Mouse (Mus musculus) CH12.LX (cell line): ENCODE data around the gene Mrgprf. TPM values are rescaled to one million over a fixed set of nuclear protein-coding genes. Genes with fewer than 3 reads are reported as not detected.

ENCODE experiments used
- DNase-seq: peaks from one replicate; pipeline ENCODE4 v3.0.0-alpha.2; 2013; ENCODE audit errors: extremely low read depth
- H3K27ac ChIP-seq: 2 replicates; pipeline ENCODE4 v1.5.1; 2012; ENCODE audit warnings: low read depth, mild to moderate bottlenecking, control low read depth, moderate library complexity; ENCODE audit not compliant: insufficient read depth
- H3K27me3 ChIP-seq: replicated peaks from 2 replicates; pipeline ENCODE3; 2012; ENCODE audit warnings: inconsistent platforms
- H3K36me3 ChIP-seq, 2 experiments: replicated peaks in 1 of 2; 2 replicates each; pipeline versions ENCODE3 to v1.6.1; 2012; ENCODE audit warnings: inconsistent platforms in 1 of 2, low read length in 1 of 2, mild to moderate bottlenecking in 1 of 2, mixed read lengths in 1 of 2, moderate library complexity in 1 of 2; ENCODE audit not compliant: control insufficient read depth in 1 of 2, insufficient read depth in 1 of 2
- H3K4me1 ChIP-seq, 2 experiments: 2 replicates each; pipeline ENCODE4 v1.6.1; 2012; ENCODE audit warnings: inconsistent platforms in 1 of 2, moderate library complexity in 1 of 2; ENCODE audit not compliant: insufficient read depth in 2 of 2, control insufficient read depth in 1 of 2
- H3K4me2 ChIP-seq: 2 replicates; pipeline ENCODE4 v1.6.1; 2012; ENCODE audit warnings: low read depth, mild to moderate bottlenecking, control low read depth; ENCODE audit not compliant: poor library complexity, insufficient read depth, severe bottlenecking
- H3K4me3 ChIP-seq, 3 experiments: fragments of 150-350 bp in 1 of 3; sonication (generic) in 1 of 3; replicated peaks in 1 of 3; 2 replicates each; pipeline versions ENCODE3 to v1.5.1; 2011 to 2012; ENCODE audit warnings: low read depth in 2 of 3, low read length in 2 of 3, mild to moderate bottlenecking in 2 of 3, moderate library complexity in 2 of 3, control low read depth in 1 of 3, improper control_type of control experiment in 1 of 3, inconsistent platforms in 1 of 3, mixed read lengths in 1 of 3; ENCODE audit not compliant: poor library complexity in 1 of 3
- H3K79me2 ChIP-seq: replicated peaks from 2 replicates; pipeline ENCODE4 v1.6.1; 2012; ENCODE audit warnings: mild to moderate bottlenecking, moderate library complexity; ENCODE audit not compliant: control insufficient read depth, poor library complexity, insufficient read depth, severe bottlenecking; ENCODE audit errors: extremely low read depth
- H3K9ac ChIP-seq: 2 replicates; pipeline ENCODE4 v1.6.1; 2012; ENCODE audit warnings: low read depth, mild to moderate bottlenecking, control low read depth, moderate library complexity; ENCODE audit not compliant: insufficient read depth
- H3K9me3 ChIP-seq: replicated peaks from 2 replicates; pipeline ENCODE3; 2012; ENCODE audit warnings: low read length, inconsistent platforms, mixed read lengths
- BHLHE40 ChIP-seq: IDR thresholded peaks from 2 replicates; pipeline ENCODE4 v1.6.1; 2011; ENCODE audit warnings: mild to moderate bottlenecking, low read depth, low read length, improper control_type of control experiment
- CHD1 ChIP-seq: IDR thresholded peaks from 2 replicates; pipeline ENCODE4 v1.6.1; 2012; ENCODE audit warnings: low read depth, low read length, improper control_type of control experiment, inconsistent platforms
- CTCF ChIP-seq, 2 experiments: IDR thresholded peaks in 1 of 2; conservative IDR thresholded peaks in 1 of 2; 2 replicates each; pipeline ENCODE4 v1.5.1; 2011 to 2012; ENCODE audit warnings: low read depth in 2 of 2, low read length in 2 of 2, improper control_type of control experiment in 1 of 2, inconsistent platforms in 1 of 2, mild to moderate bottlenecking in 1 of 2, moderate library complexity in 1 of 2
- GABPA ChIP-seq: IDR thresholded peaks from 2 replicates; pipeline ENCODE4 v1.6.1; 2012; ENCODE audit warnings: low read depth, low read length, improper control_type of control experiment, inconsistent platforms; ENCODE audit not compliant: insufficient replicate concordance
- JUN ChIP-seq: IDR thresholded peaks from 2 replicates; pipeline ENCODE4 v1.6.1; 2011; ENCODE audit warnings: low read depth, mild to moderate bottlenecking, low read length, improper control_type of control experiment, moderate library complexity; ENCODE audit not compliant: insufficient read depth
- JUND ChIP-seq: conservative IDR thresholded peaks from 2 replicates; pipeline ENCODE4 v1.6.1; 2011; ENCODE audit warnings: low read depth, low read length, improper control_type of control experiment
- KAT2A ChIP-seq: IDR thresholded peaks from 2 replicates; pipeline ENCODE4 v1.6.1; 2012; ENCODE audit warnings: low read length, improper control_type of control experiment, inconsistent platforms; ENCODE audit not compliant: insufficient replicate concordance
- MAFK ChIP-seq: IDR thresholded peaks from 2 replicates; pipeline ENCODE4 v1.6.1; 2011; ENCODE audit warnings: low read length, improper control_type of control experiment; ENCODE audit not compliant: insufficient replicate concordance
- MAX ChIP-seq: IDR thresholded peaks from 2 replicates; pipeline ENCODE4 v1.6.1; 2011; ENCODE audit warnings: low read length, improper control_type of control experiment
- MAZ ChIP-seq: IDR thresholded peaks from 2 replicates; pipeline ENCODE4 v1.6.1; 2012; ENCODE audit warnings: low read depth, mild to moderate bottlenecking, inconsistent platforms, low read length, improper control_type of control experiment, moderate library complexity
- MXI1 ChIP-seq: IDR thresholded peaks from 2 replicates; pipeline ENCODE4 v1.6.1; 2011; ENCODE audit warnings: mild to moderate bottlenecking, low read depth, low read length, improper control_type of control experiment
- MYC ChIP-seq: IDR thresholded peaks from 2 replicates; pipeline ENCODE4 v1.6.1; 2011; ENCODE audit warnings: low read depth, mild to moderate bottlenecking, improper control_type of control experiment, low read length
- NELFE ChIP-seq: IDR thresholded peaks from 2 replicates; pipeline ENCODE4 v1.6.1; 2011; ENCODE audit warnings: low read depth, low read length, improper control_type of control experiment
- PAX5 ChIP-seq: IDR thresholded peaks from 2 replicates; pipeline ENCODE4 v1.6.1; 2012; ENCODE audit warnings: low read length, inconsistent platforms, mixed read lengths
- POLR2A ChIP-seq: IDR thresholded peaks from 2 replicates; pipeline ENCODE4 v1.6.1; 2011; ENCODE audit warnings: low read depth, mild to moderate bottlenecking, improper control_type of control experiment, low read length
- POLR2AphosphoS2 ChIP-seq: IDR thresholded peaks from 2 replicates; pipeline ENCODE4 v1.6.1; 2011; ENCODE audit warnings: low read depth, low read length, improper control_type of control experiment
- RAD21 ChIP-seq: IDR thresholded peaks from 2 replicates; pipeline ENCODE4 v1.6.1; 2011; ENCODE audit warnings: low read depth, mild to moderate bottlenecking, low read length, improper control_type of control experiment, moderate library complexity
- SIN3A ChIP-seq: IDR thresholded peaks from 2 replicates; pipeline ENCODE4 v1.6.1; 2012; ENCODE audit warnings: low read length, improper control_type of control experiment, inconsistent platforms
- SMC3 ChIP-seq: IDR thresholded peaks from 2 replicates; pipeline ENCODE4 v1.6.1; 2011; ENCODE audit warnings: low read depth, low read length, improper control_type of control experiment
- TCF12 ChIP-seq: IDR thresholded peaks from 2 replicates; pipeline ENCODE4 v1.6.1; 2014; ENCODE audit warnings: low read depth, mild to moderate bottlenecking, inconsistent platforms, low read length, improper control_type of control experiment
- UBTF ChIP-seq: IDR thresholded peaks from 2 replicates; pipeline ENCODE4 v1.6.1; 2012; ENCODE audit warnings: low read depth, mild to moderate bottlenecking, inconsistent platforms, low read length, improper control_type of control experiment, moderate library complexity
- USF1 ChIP-seq: IDR thresholded peaks from 2 replicates; pipeline ENCODE4 v1.6.1; 2014; ENCODE audit warnings: low read depth, mild to moderate bottlenecking, inconsistent platforms, low read length, improper control_type of control experiment
- USF2 ChIP-seq: conservative IDR thresholded peaks from 2 replicates; pipeline ENCODE4 v1.6.1; 2011; ENCODE audit warnings: low read depth, low read length, improper control_type of control experiment
- ZMIZ1 ChIP-seq: IDR thresholded peaks from 2 replicates; pipeline ENCODE4 v1.6.1; 2012; ENCODE audit warnings: low read depth, mild to moderate bottlenecking, inconsistent platforms, low read length, improper control_type of control experiment
- dilution Hi-C: fragments of 300-500 bp; cut with MboI; formaldehyde crosslinking; loops from 2 replicates; pipeline ENCODE4 v1.14.3; 2020; ENCODE audit warnings: low sequenced_read_pairs; ENCODE audit not compliant: extremely low pct_unique_long_range_greater_than_20kb, extremely low pct_ligation_motif_present
- in situ Hi-C: fragments of 300-500 bp; cut with MboI; formaldehyde crosslinking; loops from 3 replicates; pipeline ENCODE4 v1.14.3; 2019; ENCODE audit warnings: low sequenced_read_pairs, low pct_ligation_motif_present, low pct_unique_long_range_greater_than_20kb, mixed read lengths
- polyA plus RNA-seq: library from polyadenylated mRNA; unstranded; fragments of >175 nt; gene quantifications from 2 replicates; pipeline ENCODE4 v1.2.1, GENCODE M21; 2012; ENCODE audit warnings: low read depth; ENCODE audit not compliant: insufficient read length
- total RNA-seq, 2 experiments: library from RNA; depleted of rRNA; stranded (reverse); fragments of 300-350 nt in 1 of 2; fragments of >200 nt in 1 of 2; gene quantifications; 2 replicates each; pipeline ENCODE4 v1.2.3; 2012 to 2014

Mrgprf gene
- total and polyA plus RNA-seq, 3 experiments, result not detected

GRCm38 (mm10) chr7:145293859-145294258 lies 6.8 kb upstream of the Mrgprf start:
- dilution Hi-C loops, result no loop called here
- no peak overlapping the region for H3K4me3 ChIP-seq
- in situ Hi-C loops, result no loop called here
- no peaks in the 10 kb centered on the region for H3K4me1 ChIP-seq
- H3K9ac ChIP-seq, result no peak overlapping the region
- H3K36me3 ChIP-seq, result no peaks in the 10 kb centered on the region
- H3K27me3 ChIP-seq, result peaks cover 82% of the 10 kb centered on the region
- H3K9me3 ChIP-seq, result no peaks in the 10 kb centered on the region
- no peak overlapping the region for H3K4me2 ChIP-seq
- H3K27ac ChIP-seq, result no peak overlapping the region
- TF ChIP-seq SIN3A (no peak), TCF12 (no peak), PAX5 (no peak), GABPA (no peak), USF2 (no peak), ZMIZ1 (no peak), POLR2AphosphoS2 (no peak), MAFK (no peak), CTCF (conservative IDR thresholded peaks at IDR 0.05 in 1 of 2, IDR thresholded peaks at IDR 0.05 in 1 of 2; ENCODE audit: low read depth in 2 of 2, low read length in 2 of 2) (peak; percentile 30 to 57; a peak in 3 of 4 replicates), NELFE (no peak), SMC3 (peak; percentile 64), MAZ (no peak), RAD21 (peak; percentile 33), BHLHE40 (peak; percentile 57), JUND (no peak), MXI1 (no peak)
- DNase-seq, result no peak
- H3K79me2 ChIP-seq, result no peaks in the 10 kb centered on the region

- DNase-seq, result no peak
- H3K27me3 ChIP-seq, result peaks cover 86% of the 10 kb centered on the region
- H3K4me3 ChIP-seq, result no peak overlapping the region
- no peaks in the 10 kb centered on the region for H3K36me3 ChIP-seq
- H3K79me2 ChIP-seq, result no peaks in the 10 kb centered on the region
- no peak overlapping the region for H3K9ac ChIP-seq
- in situ Hi-C loops (no loop called here), dilution Hi-C loops (no loop called here)
- H3K9me3 ChIP-seq, result no peaks in the 10 kb centered on the region
- H3K27ac ChIP-seq, result no peak overlapping the region
- H3K4me2 ChIP-seq, result no peak overlapping the region
- H3K4me1 ChIP-seq, result no peaks in the 10 kb centered on the region
- TF ChIP-seq MAZ, result no peak
- no peak for TF ChIP-seq KAT2A
- TF ChIP-seq CHD1, result no peak
- no peak for TF ChIP-seq UBTF
- TF ChIP-seq USF1, result no peak
- no peak for TF ChIP-seq MXI1
- no peak for TF ChIP-seq SMC3
- no peak for TF ChIP-seq JUN
- TF ChIP-seq MYC, result no peak
- no peak for TF ChIP-seq POLR2A
- no peak for TF ChIP-seq MAX
- TF ChIP-seq, all 38 proteins: peak for 0
Measured at GRCm38 (mm10) chr7:145298666-145299490, 1.8 kb upstream of the Mrgprf start.
